Mouse (Mus musculus) CD4-positive helper T cell, adult 2 months (primary cell): ENCODE data around the gene Erich4.
"Not testable (repeated sequence)": the region's sequence is repeated elsewhere in the genome, so short reads cannot be mapped to it uniquely, and the experiment has no call there.

Experiments used
- DNase-seq: peaks from one replicate; pipeline ENCODE4 v3.0.0-alpha.2; 2012; ENCODE audit warnings: low read depth, missing footprints, low spot score

Gene Erich4

GRCm38 (mm10) chr7:25579441-25579840, 36.3 kb downstream of the Erich4 start:
- DNase-seq = no peak

GRCm38 (mm10) chr7:25576793-25577437, 38.8 kb downstream of the Erich4 start:
- DNase-seq = peak; percentile 54

GRCm38 (mm10) chr7:25576308-25576707, 39.4 kb downstream of the Erich4 start:
- DNase-seq = peak; percentile 31

GRCm38 (mm10) chr7:25575870-25576269, 39.8 kb downstream of the Erich4 start:
- peak; percentile 48 for DNase-seq

GRCm38 (mm10) chr7:25575105-25575504, 40.6 kb downstream of the Erich4 start:
- no peak for DNase-seq

- not testable (repeated sequence) for DNase-seq
Measured at GRCm38 (mm10) chr7:25573806-25574205, 41.9 kb downstream of the Erich4 start.

GRCm38 (mm10) chr7:25568721-25569120, 47.0 kb downstream of the Erich4 start:
- no peak for DNase-seq
